Mouse (Mus musculus) stomach, postnatal 0 days (tissue): ENCODE measurements at regions not wholly inside any gene's neighbourhood (a gene's known extent, or its start where the extent isn't known, plus 50 kb on each side); places are given as distances from the start of the nearest gene placed in this dataset.
"Not testable (repeated sequence)": the region's sequence is repeated elsewhere in the genome, so short reads cannot be mapped to it uniquely, and the experiment has no call there.

Experiments
- ATAC-seq: fragments of 200-750 bp; cut with Nextera tagmentation; 2 replicates; pipeline ENCODE4 v1.8.0; 2017; ENCODE audit not compliant: low FRiP score, low TSS enrichment
- DNase-seq: peaks from one replicate; pipeline ENCODE4 v3.0.0-alpha.2; 2016; ENCODE audit warnings: low spot score
- H3K27ac ChIP-seq: fragments of 300-500 bp; sonication (generic); replicated peaks from 2 replicates; pipeline ENCODE4 v1.5.1; 2014; ENCODE audit warnings: mild to moderate bottlenecking, control low read depth
- H3K27me3 ChIP-seq: fragments of 300-500 bp; sonication (generic); 2 replicates; pipeline ENCODE4 v1.6.1; 2014; ENCODE audit warnings: low read length; ENCODE audit not compliant: control insufficient read depth, insufficient read depth
- H3K36me3 ChIP-seq: fragments of 300-500 bp; sonication (generic); 2 replicates; pipeline ENCODE4 v1.6.1; 2014; ENCODE audit warnings: low read length, mixed read lengths; ENCODE audit not compliant: control insufficient read depth, insufficient read depth
- H3K4me1 ChIP-seq: fragments of 300-500 bp; sonication (generic); replicated peaks from 2 replicates; pipeline ENCODE4 v1.6.1; 2014; ENCODE audit warnings: antibody characterized with exemption; ENCODE audit not compliant: control insufficient read depth, insufficient read depth
- H3K4me2 ChIP-seq: fragments of 300-500 bp; sonication (generic); replicated peaks from 2 replicates; pipeline ENCODE4 v1.6.1; 2014; ENCODE audit warnings: low read depth, mild to moderate bottlenecking, control low read depth, moderate library complexity
- H3K4me3 ChIP-seq: fragments of 300-500 bp; sonication (generic); 2 replicates; pipeline ENCODE4 v1.5.1; 2014; ENCODE audit warnings: low read depth, low read length, control low read depth
- H3K9ac ChIP-seq: fragments of 300-500 bp; sonication (generic); 2 replicates; pipeline ENCODE4 v1.6.1; 2014; ENCODE audit warnings: mild to moderate bottlenecking, low read length, control low read depth, mixed read lengths
- H3K9me3 ChIP-seq: fragments of 300-500 bp; sonication (generic); 2 replicates; pipeline ENCODE4 v1.6.1; 2016; ENCODE audit warnings: low read length; ENCODE audit not compliant: control insufficient read depth
- CTCF ChIP-seq: IDR thresholded peaks from 2 replicates; pipeline ENCODE4 v1.5.1; 2016; ENCODE audit warnings: antibody characterized with exemption, low read depth, mild to moderate bottlenecking, moderate library complexity
- EP300 ChIP-seq: optimal IDR thresholded peaks from 2 replicates; pipeline ENCODE3; 2016; ENCODE audit warnings: antibody characterized with exemption
- WGBS: fragments of 180-500 bp; shearing (Covaris S2); extraction: QIAGEN DNeasy Blood & Tissue Kit; methylation state at CpG from one replicate; pipeline ENCODE4 v1.1.7; 2014; 5-methylcytosine and 5-hydroxymethylcytosine counted together

DNA sequence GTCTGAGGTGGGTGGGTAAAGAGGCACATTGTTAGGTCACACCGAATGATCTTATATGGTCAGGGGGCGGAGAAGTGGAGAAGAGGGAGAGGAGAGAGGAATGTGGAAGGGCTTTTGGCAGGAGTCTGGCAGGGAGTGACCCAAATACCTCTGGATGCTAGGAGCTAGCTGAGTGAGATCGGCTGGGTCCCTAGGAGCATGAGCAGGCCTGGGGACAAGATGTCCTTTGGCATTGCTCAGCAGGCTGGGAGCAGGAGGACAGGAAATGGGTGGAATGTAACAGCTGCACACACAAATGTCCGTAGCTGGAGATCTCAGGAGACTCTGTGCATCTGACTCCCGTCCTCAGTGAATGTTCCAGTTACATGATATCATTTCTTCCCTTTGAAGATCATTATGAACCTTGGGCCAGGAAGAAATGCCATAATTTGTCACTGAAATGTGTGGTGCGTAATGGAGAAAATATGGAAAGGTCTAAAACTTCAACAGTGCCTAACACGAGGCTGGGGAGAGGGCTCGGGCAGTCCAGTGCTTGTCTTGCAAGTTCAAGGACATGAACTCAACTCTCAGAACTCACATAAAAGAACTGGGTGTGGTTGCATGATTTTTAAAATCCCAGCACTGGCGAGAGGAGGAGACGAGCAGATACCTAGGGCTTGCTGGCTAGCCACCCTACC lies 59.6 kb upstream of the Zfp366 start:
- Histone ChIP-seq H3K27ac (peak overlapping the region; percentile 50; the same call in 1 of the 2 replicates), H3K9ac (no peak overlapping the region), H3K36me3 (no peaks in the 10 kb centered on the region), H3K9me3 (no peaks in the 10 kb centered on the region), H3K4me1 (no peaks in the 10 kb centered on the region), H3K4me3 (no peak overlapping the region), H3K27me3 (no peaks in the 10 kb centered on the region), H3K4me2 (no peak overlapping the region)
- peak; percentile 32 for DNase-seq
- 42% methylated on average over 10 of the region's 10 CpGs for WGBS
- peak; percentile 84; the same call in 1 of the 2 replicates for ATAC-seq
- TF ChIP-seq CTCF (no peak), EP300 (peak; percentile 67)

DNA sequence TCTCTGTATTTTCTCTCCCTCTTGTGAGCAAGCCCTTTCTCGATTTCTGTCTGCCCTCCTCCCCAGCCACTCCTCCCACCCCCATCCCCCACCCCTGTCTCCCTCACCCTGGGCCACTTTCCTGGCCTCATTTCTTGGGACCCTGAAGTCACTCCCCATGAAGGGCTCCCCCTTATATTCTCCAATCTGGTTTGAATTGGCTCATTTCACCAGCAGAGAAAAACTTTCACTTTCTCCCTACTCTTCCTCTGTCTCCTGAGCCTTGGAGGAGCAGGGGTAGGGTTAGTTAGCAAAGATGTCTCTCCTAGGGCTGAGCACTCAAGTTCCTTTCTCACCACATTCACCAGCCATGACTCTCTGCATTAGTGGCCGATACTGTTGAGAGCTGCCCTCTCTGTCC lies 60.5 kb upstream of the Zfp366 start:
- Histone ChIP-seq H3K9ac (no peak overlapping the region), H3K36me3 (no peaks in the 10 kb centered on the region), H3K4me1 (no peaks in the 10 kb centered on the region), H3K27ac (peak overlapping the region; percentile 50; the same call in 1 of the 2 replicates), H3K9me3 (no peaks in the 10 kb centered on the region), H3K4me2 (no peak overlapping the region), H3K4me3 (no peak overlapping the region), H3K27me3 (no peaks in the 10 kb centered on the region)
- DNase-seq (no peak), ATAC-seq (0 out of 2 replicates have a peak, but pooled peaks have one; percentile 4)
- no peak for TF ChIP-seq CTCF
- no peak for TF ChIP-seq EP300
- 35% methylated on average over 2 of the region's 2 CpGs for WGBS

DNA sequence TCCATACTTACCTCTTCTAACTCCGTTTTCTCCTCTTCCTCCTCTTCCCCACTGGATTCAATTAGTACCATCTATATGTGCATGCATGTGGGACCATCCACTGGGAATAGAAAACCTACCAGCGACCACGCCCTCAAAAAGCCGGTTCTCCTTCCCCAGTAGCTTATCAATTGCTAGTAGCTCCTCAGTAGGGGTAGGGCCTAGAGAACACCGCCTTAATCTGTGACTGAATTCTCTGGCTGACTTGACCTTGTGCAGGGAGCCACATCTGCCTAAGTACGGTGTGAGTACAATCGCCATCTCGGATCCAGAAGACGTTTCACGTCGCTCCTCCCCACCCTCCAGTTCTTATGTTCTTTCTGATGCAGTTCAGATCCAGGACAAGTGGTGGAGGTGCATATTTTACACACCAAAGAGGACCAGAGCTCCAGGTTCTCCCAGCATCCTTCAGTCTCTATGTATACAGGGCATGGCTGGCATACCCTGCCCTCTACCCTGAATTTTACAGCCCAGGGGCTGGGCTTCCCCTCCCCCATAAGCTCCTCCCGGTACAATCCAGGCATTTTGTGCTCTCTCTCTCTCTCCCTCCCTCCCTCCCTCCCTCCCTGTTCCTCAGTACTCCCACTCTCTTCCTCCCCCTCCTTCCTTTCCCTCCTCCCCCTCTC lies 61.0 kb upstream of the Zfp366 start:
- H3K36me3 ChIP-seq = no peaks in the 10 kb centered on the region
- DNase-seq (no peak), ATAC-seq (peak; percentile 33; the same call in 1 of the 2 replicates)
- 0 out of 2 replicates have a peak overlapping the region, but pooled peaks have one; percentile 13 for H3K27ac ChIP-seq
- H3K27me3 ChIP-seq = no peaks in the 10 kb centered on the region
- no peak for TF ChIP-seq CTCF
- TF ChIP-seq EP300 = no peak
- no peak overlapping the region for H3K4me2 ChIP-seq
- H3K4me1 ChIP-seq = no peaks in the 10 kb centered on the region
- H3K4me3 ChIP-seq = no peak overlapping the region
- no peaks in the 10 kb centered on the region for H3K9me3 ChIP-seq
- 73% methylated on average over 12 of the region's 12 CpGs for WGBS
- no peak overlapping the region for H3K9ac ChIP-seq

DNA sequence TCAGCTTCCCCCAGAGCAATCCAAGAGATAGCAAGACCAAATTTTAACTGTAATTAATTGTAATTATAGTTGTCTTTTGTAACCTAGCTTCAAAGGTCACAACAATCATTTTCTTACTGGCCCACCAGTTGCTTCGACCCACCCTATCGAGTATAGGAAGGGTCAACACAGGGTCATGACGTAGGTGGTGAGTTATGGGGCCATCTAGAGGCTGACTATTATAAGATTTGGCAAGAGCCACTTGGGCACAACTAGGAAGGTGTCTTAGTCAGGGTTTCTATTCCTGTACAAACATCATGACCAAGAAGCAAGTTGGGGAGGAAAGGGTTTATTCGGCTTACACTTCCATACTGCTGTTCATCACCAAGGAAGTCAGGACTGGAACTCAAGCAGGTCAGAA lies 62.1 kb upstream of the Zfp366 start:
- H3K4me3 ChIP-seq, DNase-seq, H3K4me2 ChIP-seq, H3K9ac ChIP-seq, H3K36me3 ChIP-seq, ATAC-seq, H3K4me1 ChIP-seq, H3K27me3 ChIP-seq, H3K9me3 ChIP-seq, H3K27ac ChIP-seq: not testable (repeated sequence)
- 87% methylated on average over 4 of the region's 4 CpGs for WGBS

DNA sequence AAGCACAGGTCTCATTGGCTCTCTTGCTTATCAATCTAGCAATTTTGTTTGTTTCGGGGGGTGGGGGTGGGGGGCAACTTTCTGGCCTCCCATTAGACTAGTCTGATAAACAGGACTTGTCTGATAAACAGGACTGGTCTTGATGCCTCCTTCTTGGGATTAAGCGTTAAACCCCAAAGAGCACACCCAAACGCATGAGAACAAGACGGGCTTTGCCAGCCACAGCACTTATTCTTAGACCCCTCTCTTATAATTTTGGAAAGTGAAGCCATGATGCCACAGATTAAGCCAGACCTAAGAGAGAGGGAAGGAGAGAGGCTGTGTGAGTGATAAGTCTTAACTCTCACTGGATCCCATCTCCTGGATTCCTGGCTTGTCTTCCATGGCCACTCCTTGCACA lies 63.5 kb upstream of the Zfp366 start:
- no peak overlapping the region for H3K27ac ChIP-seq
- no peak overlapping the region for H3K4me2 ChIP-seq
- no peak overlapping the region for H3K4me3 ChIP-seq
- TF ChIP-seq EP300 (no peak), CTCF (no peak)
- H3K27me3 ChIP-seq = no peaks in the 10 kb centered on the region
- no peaks in the 10 kb centered on the region for H3K9me3 ChIP-seq
- no peaks in the 10 kb centered on the region for H3K4me1 ChIP-seq
- DNase-seq = no peak
- H3K9ac ChIP-seq = no peak overlapping the region
- no peaks in the 10 kb centered on the region for H3K36me3 ChIP-seq
- ATAC-seq = no peak
- WGBS = 94% methylated on average over 4 of the region's 4 CpGs

DNA sequence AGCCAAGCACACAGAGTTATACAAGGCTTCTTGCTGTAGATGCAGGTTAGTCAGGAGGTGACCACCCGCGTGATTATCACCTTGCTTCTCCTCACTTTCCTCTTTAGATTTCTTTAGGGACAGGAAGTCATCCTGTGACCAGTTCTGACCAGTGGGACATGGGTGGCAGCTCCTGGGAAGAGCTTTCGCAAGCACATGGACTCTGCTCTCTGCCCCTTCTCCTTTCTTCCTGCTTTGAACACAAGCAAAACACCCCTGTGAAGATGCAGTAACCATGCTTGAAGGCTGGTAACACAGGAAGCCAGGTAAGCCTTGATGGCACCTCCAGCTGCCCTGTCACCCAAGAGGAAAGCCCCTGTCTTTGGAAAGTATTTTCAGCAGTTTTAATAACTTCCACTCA lies 64.7 kb upstream of the Zfp366 start:
- no peaks in the 10 kb centered on the region for H3K27me3 ChIP-seq
- no peak overlapping the region for H3K27ac ChIP-seq
- no peak overlapping the region for H3K4me3 ChIP-seq
- H3K4me2 ChIP-seq = no peak overlapping the region
- no peaks in the 10 kb centered on the region for H3K9me3 ChIP-seq
- no peak for TF ChIP-seq CTCF
- no peak for TF ChIP-seq EP300
- no peak overlapping the region for H3K9ac ChIP-seq
- no peak for DNase-seq
- no peaks in the 10 kb centered on the region for H3K4me1 ChIP-seq
- no peaks in the 10 kb centered on the region for H3K36me3 ChIP-seq
- no peak for ATAC-seq
- 90% methylated on average over 3 of the region's 3 CpGs for WGBS
